Mouse (Mus musculus): ENCODE measurements around the gene Vgll4. TPM values are rescaled to one million over a fixed set of nuclear protein-coding genes. Genes with fewer than 3 reads are reported as not detected.

The Vgll4 gene
- total and polyA plus RNA-seq, 3 experiments, result 34.6 to 73.7 (median 37.3) TPM

GRCm38 (mm10) chr6:114892363-114892762, 77.4 kb downstream of the Vgll4 start:
- Histone ChIP-seq H3K9ac (ENCODE audit: insufficient read depth, low read depth) (peak overlapping the region; percentile 1; the same call in 1 of the 2 replicates), H3K9me3 (replicated peaks; ENCODE audit: low read length) (peaks cover 6% of the 10 kb centered on the region), H3K36me3 (replicated peaks in 1 of 2; ENCODE audit: control insufficient read depth in 1 of 2, insufficient read depth in 1 of 2, low read length in 1 of 2) (peaks cover 17 to 54% of the 10 kb centered on the region in 2 experiments), H3K27ac (ENCODE audit: insufficient read depth, low read depth) (no peak overlapping the region; the same call in 1 of the 2 replicates), H3K4me3 (replicated peaks in 1 of 3; ENCODE audit: low read depth in 2 of 3, low read length in 2 of 3, poor library complexity in 1 of 3) (no peak overlapping the region), H3K4me1 (ENCODE audit: control insufficient read depth in 1 of 2, insufficient read depth in 2 of 2) (peaks cover 58 to 79% of the 10 kb centered on the region in 2 experiments), H3K4me2 (ENCODE audit: insufficient read depth, low read depth, poor library complexity, severe bottlenecking) (peak overlapping the region; percentile 68), H3K27me3 (replicated peaks) (no peaks in the 10 kb centered on the region), H3K79me2 (replicated peaks; ENCODE audit: control insufficient read depth, extremely low read depth, insufficient read depth, poor library complexity, severe bottlenecking) (peaks cover 79% of the 10 kb centered on the region)
- TF ChIP-seq GABPA (IDR thresholded peaks at IDR 0.05; ENCODE audit: insufficient replicate concordance, low read depth, low read length), result no peak
- peak; percentile 38; the same call in 1 of the 2 replicates for TF ChIP-seq MXI1 (IDR thresholded peaks at IDR 0.05; ENCODE audit: low read depth, low read length)
- TF ChIP-seq CHD1 (IDR thresholded peaks at IDR 0.05; ENCODE audit: low read depth, low read length), result no peak
- no peak for TF ChIP-seq HCFC1 (IDR thresholded peaks at IDR 0.05; ENCODE audit: low read depth, low read length)
- peak; percentile 24; the same call in 1 of the 2 replicates for TF ChIP-seq BHLHE40 (IDR thresholded peaks at IDR 0.05; ENCODE audit: low read depth, low read length)
- no peak for TF ChIP-seq POLR2AphosphoS2 (IDR thresholded peaks at IDR 0.05; ENCODE audit: low read depth, low read length)
- no peak for TF ChIP-seq MAX (IDR thresholded peaks at IDR 0.05; ENCODE audit: low read length)
- TF ChIP-seq IRF4 (IDR thresholded peaks at IDR 0.05; ENCODE audit: low read depth, low read length), result no peak
- TF ChIP-seq TCF12 (IDR thresholded peaks at IDR 0.05; ENCODE audit: low read depth, low read length), result 0 out of 2 replicates have a peak, but pooled peaks have one; percentile 18
- TF ChIP-seq MAFK (IDR thresholded peaks at IDR 0.05; ENCODE audit: insufficient replicate concordance, low read length), result no peak
- dilution Hi-C loops (cut with MboI; ENCODE audit: extremely low pct_ligation_motif_present, extremely low pct_unique_long_range_greater_than_20kb, low sequenced_read_pairs), result no loop called here
- in situ Hi-C loops (cut with MboI; ENCODE audit: low pct_ligation_motif_present, low pct_unique_long_range_greater_than_20kb, low sequenced_read_pairs), result no loop called here
- no peak for DNase-seq (ENCODE audit: extremely low read depth)

- peaks cover 6% of the 10 kb centered on the region for H3K9me3 ChIP-seq (replicated peaks; ENCODE audit: low read length)
- no peak overlapping the region for H3K4me2 ChIP-seq (ENCODE audit: insufficient read depth, low read depth, poor library complexity, severe bottlenecking)
- H3K27ac ChIP-seq (ENCODE audit: insufficient read depth, low read depth), result no peak overlapping the region; the same call in 1 of the 2 replicates
- dilution Hi-C loops (cut with MboI; ENCODE audit: extremely low pct_ligation_motif_present, extremely low pct_unique_long_range_greater_than_20kb, low sequenced_read_pairs), result no loop called here
- H3K4me1 ChIP-seq (ENCODE audit: control insufficient read depth in 1 of 2, insufficient read depth in 2 of 2), result peaks cover 63 to 85% of the 10 kb centered on the region in 2 experiments
- TF ChIP-seq RCOR1 (conservative IDR thresholded peaks at IDR 0.05; ENCODE audit: low read depth, low read length) (no peak), ZC3H11A (IDR thresholded peaks at IDR 0.05; ENCODE audit: low read depth, low read length) (no peak), USF2 (conservative IDR thresholded peaks at IDR 0.05; ENCODE audit: low read depth, low read length) (no peak), NRF1 (IDR thresholded peaks at IDR 0.05; ENCODE audit: low read depth, low read length) (no peak), ZMIZ1 (IDR thresholded peaks at IDR 0.05; ENCODE audit: low read depth, low read length) (no peak), MAX (IDR thresholded peaks at IDR 0.05; ENCODE audit: low read length) (no peak), EP300 (IDR thresholded peaks at IDR 0.05; ENCODE audit: low read length) (no peak), GABPA (IDR thresholded peaks at IDR 0.05; ENCODE audit: insufficient replicate concordance, low read depth, low read length) (no peak), MYC (IDR thresholded peaks at IDR 0.05; ENCODE audit: low read depth, low read length) (no peak)
- no peak overlapping the region for H3K4me3 ChIP-seq (replicated peaks in 1 of 3; ENCODE audit: low read depth in 2 of 3, low read length in 2 of 3, poor library complexity in 1 of 3)
- in situ Hi-C loops (cut with MboI; ENCODE audit: low pct_ligation_motif_present, low pct_unique_long_range_greater_than_20kb, low sequenced_read_pairs), result no loop called here
- no peak for DNase-seq (ENCODE audit: extremely low read depth)
- H3K9ac ChIP-seq (ENCODE audit: insufficient read depth, low read depth), result no peak overlapping the region
- H3K79me2 ChIP-seq (replicated peaks; ENCODE audit: control insufficient read depth, extremely low read depth, insufficient read depth, poor library complexity, severe bottlenecking), result peaks cover 76% of the 10 kb centered on the region
- peaks cover 17 to 50% of the 10 kb centered on the region in 2 experiments for H3K36me3 ChIP-seq (replicated peaks in 1 of 2; ENCODE audit: control insufficient read depth in 1 of 2, insufficient read depth in 1 of 2, low read length in 1 of 2)
- no peaks in the 10 kb centered on the region for H3K27me3 ChIP-seq (replicated peaks)
These were observed 78.0 kb downstream of the Vgll4 start for GRCm38 (mm10) chr6:114891771-114892170.

All from CH12.LX (cell line).